Mouse (Mus musculus) embryo, embryonic 11 days (tissue): ENCODE results near the gene Mcoln1.

Experiments
- DNase-seq: peaks from one replicate; pipeline ENCODE4 v3.0.0-alpha.2; 2015

Gene Mcoln1

GRCm38 (mm10) chr8:3499751-3500150, 506 bp upstream of the Mcoln1 start:
- DNase-seq: no peak

GRCm38 (mm10) chr8:3502217-3502616, 2.0 kb downstream of the Mcoln1 start:
- no peak for DNase-seq

GRCm38 (mm10) chr8:3507979-3508754, 7.9 kb downstream of the Mcoln1 start:
- DNase-seq: no peak

- no peak for DNase-seq
Observed at GRCm38 (mm10) chr8:3514681-3515247, 14.5 kb downstream of the Mcoln1 start.

GRCm38 (mm10) chr8:3515260-3515671, 15.0 kb downstream of the Mcoln1 start, which contains the start of gene Pnpla6:
Gene Pnpla6 (plus strand): TSS chr8:3515384.
- peak; percentile 93 for DNase-seq

GRCm38 (mm10) chr8:3515771-3516417, 15.6 kb downstream of the Mcoln1 start:
- peak; percentile 62 for DNase-seq

- peak; percentile 94 for DNase-seq
Observed at GRCm38 (mm10) chr8:3516450-3517116, 16.3 kb downstream of the Mcoln1 start.

GRCm38 (mm10) chr8:3517117-3517495, 16.8 kb downstream of the Mcoln1 start:
- peak; percentile 22 for DNase-seq

GRCm38 (mm10) chr8:3522007-3522697, 21.9 kb downstream of the Mcoln1 start:
- no peak for DNase-seq

- DNase-seq: no peak
Observed at GRCm38 (mm10) chr8:3530816-3531215, 30.6 kb downstream of the Mcoln1 start.

- no peak for DNase-seq
Observed at GRCm38 (mm10) chr8:3531936-3532335, 31.7 kb downstream of the Mcoln1 start.

GRCm38 (mm10) chr8:3536053-3536841, 36.0 kb downstream of the Mcoln1 start:
- DNase-seq: peak; percentile 9

- no peak for DNase-seq
Observed at GRCm38 (mm10) chr8:3536940-3537339, 36.7 kb downstream of the Mcoln1 start.

- no peak for DNase-seq
Observed at GRCm38 (mm10) chr8:3537666-3538065, 37.4 kb downstream of the Mcoln1 start.

- DNase-seq: no peak
Observed at GRCm38 (mm10) chr8:3539146-3539545, 38.9 kb downstream of the Mcoln1 start.

GRCm38 (mm10) chr8:3540076-3540475, 39.8 kb downstream of the Mcoln1 start:
- DNase-seq: no peak

GRCm38 (mm10) chr8:3546511-3546910, 46.3 kb downstream of the Mcoln1 start:
- no peak for DNase-seq

GRCm38 (mm10) chr8:3552240-3552639, 52.0 kb downstream of the Mcoln1 start:
- no peak for DNase-seq

- DNase-seq: no peak
Observed at GRCm38 (mm10) chr8:3556114-3556513, 55.9 kb downstream of the Mcoln1 start.
